Comparison of ENCODE assay signal across 10 mouse cellular contexts in the genomic region with DNA sequence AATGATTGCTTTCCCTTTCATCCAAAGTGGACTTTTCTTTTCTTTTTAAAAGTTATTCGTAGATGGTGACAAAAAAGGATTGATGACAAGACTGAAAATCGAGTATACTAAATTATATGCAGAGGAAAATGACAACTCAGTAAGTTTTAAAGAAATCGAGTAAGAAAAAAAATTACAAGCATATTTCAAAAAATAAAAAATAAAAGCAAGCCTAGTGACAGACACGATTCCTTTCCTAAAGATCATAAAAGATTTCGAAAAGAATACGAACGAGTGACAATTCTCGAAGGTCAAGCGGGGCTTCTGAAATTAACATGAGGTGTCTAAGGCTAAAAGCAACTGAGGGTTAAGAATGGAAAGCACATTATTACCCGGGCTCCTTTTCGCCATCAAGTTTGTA. TPM values are rescaled to one million over a fixed set of nuclear protein-coding genes. Genes with fewer than 3 reads are reported as not detected.
DNase-seq lines count a peak whose midpoint lies in the region; ATAC-seq and TF ChIP-seq lines count a peak whose summit lies in the region.
"Had no signal": no experiment of that assay in that cellular context is flagged by ENCODE, and none has a peak within 500 bp of the region (broad histone marks: within the 10 kb centered on the region; RNA-seq: fewer than 3 reads in every experiment).

No protein-coding gene starts in this region.

- no peak for ATAC-seq in lung, embryonic 16.5 days (ENCODE audit: low read depth)
- ATAC-seq in limb, embryonic 11.5 days (ENCODE audit: insufficient number of reproducible peaks, low FRiP score, low TSS enrichment, low read depth), result no peak
- no peak for ATAC-seq in granulocyte monocyte progenitor cell, adult 5-6 weeks (replicated peaks; ENCODE audit: poor library complexity, severe bottlenecking)

- H3K36me3 ChIP-seq in lung, embryonic 16.5 days (ENCODE audit: control insufficient read depth, insufficient read depth, low read length), result no peaks in the 10 kb centered on the region
- 0 out of 2 replicates have a peak, but pooled peaks cover 2% of the 10 kb centered on the region for H3K36me3 ChIP-seq in limb, embryonic 11.5 days (ENCODE audit: control insufficient read depth, insufficient read depth, low read length)

- TF ChIP-seq POLR2A in embryonic fibroblast, embryonic 13.5 days (IDR thresholded peaks at IDR 0.05; ENCODE audit: low read depth, low read length), result no peak
- TF ChIP-seq POLR2A in olfactory bulb, adult 2 months (IDR thresholded peaks at IDR 0.05; ENCODE audit: insufficient read depth, low read depth, low read length), result no peak

- TF ChIP-seq CTCF in embryonic fibroblast, embryonic 13.5 days (IDR thresholded peaks at IDR 0.05; ENCODE audit: borderline replicate concordance, insufficient read depth, low read length), result no peak
- no peak for TF ChIP-seq CTCF in olfactory bulb, adult 2 months (IDR thresholded peaks at IDR 0.05; ENCODE audit: insufficient read depth, low read depth, low read length)

- peak overlapping the region; percentile 99 for H3K4me3 ChIP-seq in lung, embryonic 16.5 days (ENCODE audit: low read length)
- peak overlapping the region; percentile 90 for H3K4me3 ChIP-seq in embryonic fibroblast, embryonic 13.5 days (ENCODE audit: insufficient read depth, low read length)
- peak overlapping the region; percentile 98 for H3K4me3 ChIP-seq in limb, embryonic 11.5 days (ENCODE audit: low read depth, low read length)
- H3K4me3 ChIP-seq in olfactory bulb, adult 2 months (ENCODE audit: insufficient read depth, low read depth, low read length), result peak overlapping the region; percentile 97

- peak overlapping the region; percentile 94 for H3K9ac ChIP-seq in lung, embryonic 16.5 days (ENCODE audit: low read length)
- peak overlapping the region; percentile 93 for H3K9ac ChIP-seq in limb, embryonic 11.5 days (ENCODE audit: low read length)

- no peaks in the 10 kb centered on the region for H3K27me3 ChIP-seq in lung, embryonic 16.5 days (ENCODE audit: control insufficient read depth, insufficient read depth, low read depth, low read length)
- no peaks in the 10 kb centered on the region for H3K27me3 ChIP-seq in limb, embryonic 11.5 days (ENCODE audit: control insufficient read depth, insufficient read depth, low read length)

- no peaks in the 10 kb centered on the region for H3K9me3 ChIP-seq in lung, embryonic 16.5 days (ENCODE audit: control insufficient read depth, low read length)
- H3K9me3 ChIP-seq in limb, embryonic 11.5 days (ENCODE audit: control insufficient read depth, low read length), result no peaks in the 10 kb centered on the region

- H3K4me1 ChIP-seq in lung, embryonic 16.5 days (replicated peaks; ENCODE audit: control insufficient read depth, insufficient read depth, low read length), result peaks cover 10% of the 10 kb centered on the region
- no peaks in the 10 kb centered on the region for H3K4me1 ChIP-seq in embryonic fibroblast, embryonic 13.5 days (ENCODE audit: control insufficient read depth, insufficient read depth, low read length)
- 0 out of 2 replicates have a peak, but pooled peaks cover 3% of the 10 kb centered on the region for H3K4me1 ChIP-seq in limb, embryonic 11.5 days (ENCODE audit: control insufficient read depth, insufficient read depth, low read length)
- 0 out of 2 replicates have a peak, but pooled peaks cover 2% of the 10 kb centered on the region for H3K4me1 ChIP-seq in olfactory bulb, adult 2 months (ENCODE audit: control insufficient read depth, insufficient read depth, low read length)

- DNase-seq in lung, postnatal 14 days, result no peak
- DNase-seq in limb, embryonic 11.5 days (ENCODE audit: low spot score), result no peak
- no peak for DNase-seq in right cerebral cortex, adult 2 months (ENCODE audit: low spot score in 2 of 2)
- DNase-seq in kidney, adult 9 months, result no peak
- DNase-seq: kidney, postnatal 14 days; thymus, postnatal 14 days had no signal

- peak overlapping the region; percentile 90 for H3K27ac ChIP-seq in lung, embryonic 16.5 days (ENCODE audit: low read length)
- H3K27ac ChIP-seq in embryonic fibroblast, embryonic 13.5 days (ENCODE audit: insufficient read depth, low read length), result peak overlapping the region; percentile 61
- H3K27ac ChIP-seq in limb, embryonic 11.5 days (replicated peaks; ENCODE audit: low read depth, low read length), result no peak overlapping the region; the same call in 1 of the 2 replicates
- no peak overlapping the region for H3K27ac ChIP-seq in olfactory bulb, adult 2 months (ENCODE audit: insufficient read depth, low read depth, low read length)

- WGBS in lung, embryonic 16.5 days, result under 1% methylated on average over 11 of the region's 11 CpGs
- WGBS in limb, embryonic 11.5 days, result 2% methylated on average over 11 of the region's 11 CpGs
- WGBS in olfactory bulb, adult 2 months, result 1% methylated on average over 11 of the region's 11 CpGs

- peak overlapping the region; percentile 76 for H3K4me2 ChIP-seq in lung, embryonic 16.5 days (ENCODE audit: low read depth, low read length)
- H3K4me2 ChIP-seq in limb, embryonic 11.5 days (ENCODE audit: low read depth, severe bottlenecking), result peak overlapping the region; percentile 82

RNA-seq across cellular contexts. Expression of a gene that starts 1.0 kb away (rescaled TPM):
- polyA plus RNA-seq in lung, embryonic 16.5 days (2015; fragmentation: Nextera tagmentation; extraction: Ambion mirVana), result 122 and 126 TPM in 2 replicates
- 131 and 132 TPM in 2 replicates for polyA plus RNA-seq in embryonic fibroblast, embryonic 13.5 days (2011; ENCODE audit: insufficient read length, low read depth, missing spikeins)
- 154 and 159 TPM in 2 replicates for polyA plus RNA-seq in limb, embryonic 11.5 days (2014; fragmentation: Nextera tagmentation; extraction: Ambion mirVana)
- not detected in 2 replicates for polyA plus RNA-seq in olfactory bulb, adult 2 months (2012; ENCODE audit: insufficient read depth, insufficient read length, low replicate concordance, missing spikeins)
- 155 and 167 TPM in 2 replicates for total RNA-seq in granulocyte monocyte progenitor cell, adult 5-6 weeks (2014; fragmentation: Nextera tagmentation)
- total RNA-seq in granulocyte monocyte progenitor cell, adult 5-6 weeks (2017), result 175 and 201 TPM in 2 replicates

RNA-seq across cellular contexts. Expression of a gene that starts 17.4 kb away (rescaled TPM):
- polyA plus RNA-seq in lung, embryonic 16.5 days (2015; fragmentation: Nextera tagmentation; extraction: Ambion mirVana), result 5.8 and 6.6 TPM in 2 replicates
- polyA plus RNA-seq in embryonic fibroblast, embryonic 13.5 days (2011; ENCODE audit: insufficient read length, low read depth, missing spikeins), result 18.6 and 20.3 TPM in 2 replicates
- 5.5 and 6.2 TPM in 2 replicates for polyA plus RNA-seq in limb, embryonic 11.5 days (2014; fragmentation: Nextera tagmentation; extraction: Ambion mirVana)
- not detected in 2 replicates for polyA plus RNA-seq in olfactory bulb, adult 2 months (2012; ENCODE audit: insufficient read depth, insufficient read length, low replicate concordance, missing spikeins)
- total RNA-seq in granulocyte monocyte progenitor cell, adult 5-6 weeks (2014; fragmentation: Nextera tagmentation), result 10.6 and 15.4 TPM in 2 replicates
- 5.9 and 6.9 TPM in 2 replicates for total RNA-seq in granulocyte monocyte progenitor cell, adult 5-6 weeks (2017)

RNA-seq across cellular contexts. Expression of a gene that starts 21.2 kb away (rescaled TPM):
- 152 and 162 TPM in 2 replicates for polyA plus RNA-seq in lung, embryonic 16.5 days (2015; fragmentation: Nextera tagmentation; extraction: Ambion mirVana)
- polyA plus RNA-seq in embryonic fibroblast, embryonic 13.5 days (2011; ENCODE audit: insufficient read length, low read depth, missing spikeins), result 93.5 and 115 TPM in 2 replicates
- polyA plus RNA-seq in limb, embryonic 11.5 days (2014; fragmentation: Nextera tagmentation; extraction: Ambion mirVana), result 119 and 124 TPM in 2 replicates
- polyA plus RNA-seq in olfactory bulb, adult 2 months (2012; ENCODE audit: insufficient read depth, insufficient read length, low replicate concordance, missing spikeins), result 272 TPM in 1 of 2 replicates, not detected in the other
- total RNA-seq in granulocyte monocyte progenitor cell, adult 5-6 weeks (2014; fragmentation: Nextera tagmentation), result 65.6 and 75.4 TPM in 2 replicates
- total RNA-seq in granulocyte monocyte progenitor cell, adult 5-6 weeks (2017), result 79.2 and 99.5 TPM in 2 replicates

RNA-seq across cellular contexts. Expression of a gene that starts 21.6 kb away (rescaled TPM):
- 0.57 and 0.60 TPM in 2 replicates for polyA plus RNA-seq in lung, embryonic 16.5 days (2015; fragmentation: Nextera tagmentation; extraction: Ambion mirVana)
- polyA plus RNA-seq in embryonic fibroblast, embryonic 13.5 days (2011; ENCODE audit: insufficient read length, low read depth, missing spikeins), result not detected in 2 replicates
- 0.38 and 0.49 TPM in 2 replicates for polyA plus RNA-seq in limb, embryonic 11.5 days (2014; fragmentation: Nextera tagmentation; extraction: Ambion mirVana)
- polyA plus RNA-seq in olfactory bulb, adult 2 months (2012; ENCODE audit: insufficient read depth, insufficient read length, low replicate concordance, missing spikeins), result not detected in 2 replicates
- total RNA-seq in granulocyte monocyte progenitor cell, adult 5-6 weeks (2014; fragmentation: Nextera tagmentation), result not detected in 2 replicates
- total RNA-seq in granulocyte monocyte progenitor cell, adult 5-6 weeks (2017), result not detected in 2 replicates

RNA-seq across cellular contexts. Expression of a gene that starts 26.2 kb away (rescaled TPM):
- polyA plus RNA-seq in lung, embryonic 16.5 days (2015; fragmentation: Nextera tagmentation; extraction: Ambion mirVana), result 58.9 and 64.2 TPM in 2 replicates
- 19.8 and 21.6 TPM in 2 replicates for polyA plus RNA-seq in embryonic fibroblast, embryonic 13.5 days (2011; ENCODE audit: insufficient read length, low read depth, missing spikeins)
- polyA plus RNA-seq in limb, embryonic 11.5 days (2014; fragmentation: Nextera tagmentation; extraction: Ambion mirVana), result 71.9 and 73.0 TPM in 2 replicates
- polyA plus RNA-seq in olfactory bulb, adult 2 months (2012; ENCODE audit: insufficient read depth, insufficient read length, low replicate concordance, missing spikeins), result not detected in 2 replicates
- total RNA-seq in granulocyte monocyte progenitor cell, adult 5-6 weeks (2014; fragmentation: Nextera tagmentation), result 68.3 and 91.6 TPM in 2 replicates
- 50.0 and 65.6 TPM in 2 replicates for total RNA-seq in granulocyte monocyte progenitor cell, adult 5-6 weeks (2017)

Comparison
In these comparisons a context has a peak if more than half of its experiments do, and no peak if none do; other contexts are left out.
1. H3K27ac ChIP-seq: peak in lung, embryonic 16.5 days (single experiment) and embryonic fibroblast, embryonic 13.5 days (single experiment); none in limb, embryonic 11.5 days (single experiment) and olfactory bulb, adult 2 months (single experiment).
2. Peak in every context shown above with its lines, with median percentiles within 50 percentile points of each other: H3K4me3 ChIP-seq.